Mouse (Mus musculus): ENCODE data around the gene AI661453. TPM values are rescaled to one million over a fixed set of nuclear protein-coding genes. Genes with fewer than 3 reads are reported as not detected.

The AI661453 gene
- polyA plus RNA-seq, 1 experiment from 2014 or later: 0.77 TPM

GRCm38 (mm10) chr17:47468063-47468462, 31.6 kb downstream of the AI661453 start:
- Histone ChIP-seq H3K4me3 (ENCODE audit: low read depth, low read length) (peak overlapping the region; percentile 25; the same call in 1 of the 2 replicates), H3K27me3 (ENCODE audit: control insufficient read depth, insufficient read depth, low read depth, low read length) (peaks cover 14% of the 10 kb centered on the region), H3K9ac (ENCODE audit: low read depth, low read length) (no peak overlapping the region), H3K4me1 (ENCODE audit: control insufficient read depth, low read depth, low read length) (peaks cover 14% of the 10 kb centered on the region), H3K36me3 (ENCODE audit: control insufficient read depth, insufficient read depth) (no peaks in the 10 kb centered on the region), H3K9me3 (replicated peaks; ENCODE audit: control insufficient read depth, low read length) (no peaks in the 10 kb centered on the region), H3K4me2 (ENCODE audit: low read depth, low read length) (peak overlapping the region; percentile 38), H3K27ac (ENCODE audit: low read length) (no peak overlapping the region)
- 27% methylated on average over 13 of the region's 14 CpGs for WGBS (ENCODE audit: insufficient replicate concordance)
- no peak for ATAC-seq (ENCODE audit: low read depth)

- no peaks in the 10 kb centered on the region for H3K36me3 ChIP-seq (ENCODE audit: control insufficient read depth, insufficient read depth)
- H3K4me3 ChIP-seq (ENCODE audit: low read depth, low read length): peak overlapping the region; percentile 25
- 23% methylated on average over 34 of the region's 34 CpGs for WGBS (ENCODE audit: insufficient replicate concordance)
- no peak for ATAC-seq (ENCODE audit: low read depth)
- H3K9me3 ChIP-seq (replicated peaks; ENCODE audit: control insufficient read depth, low read length): no peaks in the 10 kb centered on the region
- H3K9ac ChIP-seq (ENCODE audit: low read depth, low read length): no peak overlapping the region
- no peak overlapping the region for H3K27ac ChIP-seq (ENCODE audit: low read length)
- H3K27me3 ChIP-seq (ENCODE audit: control insufficient read depth, insufficient read depth, low read depth, low read length): peaks cover 14% of the 10 kb centered on the region
- H3K4me1 ChIP-seq (ENCODE audit: control insufficient read depth, low read depth, low read length): peaks cover 12% of the 10 kb centered on the region
- H3K4me2 ChIP-seq (ENCODE audit: low read depth, low read length): peak overlapping the region; percentile 38
These were observed 32.1 kb downstream of the AI661453 start for GRCm38 (mm10) chr17:47468466-47468865.

- H3K27me3 ChIP-seq (ENCODE audit: control insufficient read depth, insufficient read depth, low read depth, low read length): peaks cover 14% of the 10 kb centered on the region
- no peak overlapping the region for H3K4me3 ChIP-seq (ENCODE audit: low read depth, low read length)
- no peak overlapping the region for H3K4me2 ChIP-seq (ENCODE audit: low read depth, low read length)
- H3K27ac ChIP-seq (ENCODE audit: low read length): no peak overlapping the region
- peaks cover 11% of the 10 kb centered on the region for H3K4me1 ChIP-seq (ENCODE audit: control insufficient read depth, low read depth, low read length)
- ATAC-seq (ENCODE audit: low read depth): no peak
- H3K9ac ChIP-seq (ENCODE audit: low read depth, low read length): no peak overlapping the region
- H3K9me3 ChIP-seq (replicated peaks; ENCODE audit: control insufficient read depth, low read length): no peaks in the 10 kb centered on the region
- WGBS (ENCODE audit: insufficient replicate concordance): 66% methylated on average over 4 of the region's 4 CpGs
- no peaks in the 10 kb centered on the region for H3K36me3 ChIP-seq (ENCODE audit: control insufficient read depth, insufficient read depth)
These were observed 33.2 kb downstream of the AI661453 start for GRCm38 (mm10) chr17:47469642-47470041.

- WGBS (ENCODE audit: insufficient replicate concordance): 63% methylated on average over 4 of the region's 4 CpGs
- H3K9ac ChIP-seq (ENCODE audit: low read depth, low read length): no peak overlapping the region
- no peaks in the 10 kb centered on the region for H3K36me3 ChIP-seq (ENCODE audit: control insufficient read depth, insufficient read depth)
- no peaks in the 10 kb centered on the region for H3K9me3 ChIP-seq (replicated peaks; ENCODE audit: control insufficient read depth, low read length)
- H3K4me1 ChIP-seq (ENCODE audit: control insufficient read depth, low read depth, low read length): peaks cover 10% of the 10 kb centered on the region
- peaks cover 14% of the 10 kb centered on the region for H3K27me3 ChIP-seq (ENCODE audit: control insufficient read depth, insufficient read depth, low read depth, low read length)
- no peak overlapping the region for H3K27ac ChIP-seq (ENCODE audit: low read length)
- no peak overlapping the region for H3K4me3 ChIP-seq (ENCODE audit: low read depth, low read length)
- no peak overlapping the region for H3K4me2 ChIP-seq (ENCODE audit: low read depth, low read length)
- no peak for ATAC-seq (ENCODE audit: low read depth)
These were observed 33.7 kb downstream of the AI661453 start for GRCm38 (mm10) chr17:47470121-47470520.

- no peak overlapping the region for H3K9ac ChIP-seq (ENCODE audit: low read depth, low read length)
- WGBS (ENCODE audit: insufficient replicate concordance): 79% methylated on average over 5 of the region's 5 CpGs
- ATAC-seq (ENCODE audit: low read depth): no peak
- H3K4me3 ChIP-seq (ENCODE audit: low read depth, low read length): no peak overlapping the region
- H3K4me1 ChIP-seq (ENCODE audit: control insufficient read depth, low read depth, low read length): peaks cover 6% of the 10 kb centered on the region; the same call in 1 of the 2 replicates
- H3K27me3 ChIP-seq (ENCODE audit: control insufficient read depth, insufficient read depth, low read depth, low read length): peaks cover 14% of the 10 kb centered on the region
- H3K36me3 ChIP-seq (ENCODE audit: control insufficient read depth, insufficient read depth): no peaks in the 10 kb centered on the region
- H3K9me3 ChIP-seq (replicated peaks; ENCODE audit: control insufficient read depth, low read length): no peaks in the 10 kb centered on the region
- no peak overlapping the region for H3K27ac ChIP-seq (ENCODE audit: low read length)
- H3K4me2 ChIP-seq (ENCODE audit: low read depth, low read length): no peak overlapping the region
These were observed 34.3 kb downstream of the AI661453 start for GRCm38 (mm10) chr17:47470686-47471085.

- Histone ChIP-seq H3K9me3 (replicated peaks; ENCODE audit: control insufficient read depth, low read length) (no peaks in the 10 kb centered on the region), H3K4me3 (ENCODE audit: low read depth, low read length) (no peak overlapping the region), H3K4me1 (ENCODE audit: control insufficient read depth, low read depth, low read length) (peaks cover 6% of the 10 kb centered on the region; the same call in 1 of the 2 replicates), H3K36me3 (ENCODE audit: control insufficient read depth, insufficient read depth) (no peaks in the 10 kb centered on the region), H3K27ac (ENCODE audit: low read length) (peak overlapping the region; percentile 54), H3K4me2 (ENCODE audit: low read depth, low read length) (no peak overlapping the region), H3K9ac (ENCODE audit: low read depth, low read length) (no peak overlapping the region), H3K27me3 (ENCODE audit: control insufficient read depth, insufficient read depth, low read depth, low read length) (peaks cover 12% of the 10 kb centered on the region)
- 30% methylated on average over 15 of the region's 15 CpGs for WGBS (ENCODE audit: insufficient replicate concordance)
- no peak; the same call in 1 of the 2 replicates for ATAC-seq (ENCODE audit: low read depth)
These were observed 36.3 kb downstream of the AI661453 start for GRCm38 (mm10) chr17:47472435-47473350.

- Histone ChIP-seq H3K27ac (ENCODE audit: low read length) (peak overlapping the region; percentile 54), H3K36me3 (ENCODE audit: control insufficient read depth, insufficient read depth) (no peaks in the 10 kb centered on the region), H3K9ac (ENCODE audit: low read depth, low read length) (no peak overlapping the region), H3K4me1 (ENCODE audit: control insufficient read depth, low read depth, low read length) (peaks cover 6% of the 10 kb centered on the region; the same call in 1 of the 2 replicates), H3K27me3 (ENCODE audit: control insufficient read depth, insufficient read depth, low read depth, low read length) (peaks cover 5% of the 10 kb centered on the region; the same call in 1 of the 2 replicates), H3K9me3 (replicated peaks; ENCODE audit: control insufficient read depth, low read length) (no peaks in the 10 kb centered on the region), H3K4me3 (ENCODE audit: low read depth, low read length) (no peak overlapping the region), H3K4me2 (ENCODE audit: low read depth, low read length) (no peak overlapping the region)
- 8% methylated on average over 8 of the region's 8 CpGs for WGBS (ENCODE audit: insufficient replicate concordance)
- peak; percentile 27 for ATAC-seq (ENCODE audit: low read depth)
These were observed 37.1 kb downstream of the AI661453 start for GRCm38 (mm10) chr17:47473434-47473974.

GRCm38 (mm10) chr17:47474250-47474649, 37.8 kb downstream of the AI661453 start:
- Histone ChIP-seq H3K4me2 (ENCODE audit: low read depth, low read length) (no peak overlapping the region), H3K4me1 (ENCODE audit: control insufficient read depth, low read depth, low read length) (peaks cover 6% of the 10 kb centered on the region; the same call in 1 of the 2 replicates), H3K9me3 (replicated peaks; ENCODE audit: control insufficient read depth, low read length) (no peaks in the 10 kb centered on the region), H3K4me3 (ENCODE audit: low read depth, low read length) (no peak overlapping the region), H3K9ac (ENCODE audit: low read depth, low read length) (no peak overlapping the region), H3K27me3 (ENCODE audit: control insufficient read depth, insufficient read depth, low read depth, low read length) (no peaks in the 10 kb centered on the region), H3K36me3 (ENCODE audit: control insufficient read depth, insufficient read depth) (no peaks in the 10 kb centered on the region), H3K27ac (ENCODE audit: low read length) (no peak overlapping the region)
- no peak for ATAC-seq (ENCODE audit: low read depth)
- 64% methylated on average over 4 of the region's 4 CpGs for WGBS (ENCODE audit: insufficient replicate concordance)

- 71% methylated on average over 4 of the region's 4 CpGs for WGBS (ENCODE audit: insufficient replicate concordance)
- peaks cover 6% of the 10 kb centered on the region; the same call in 1 of the 2 replicates for H3K4me1 ChIP-seq (ENCODE audit: control insufficient read depth, low read depth, low read length)
- H3K4me3 ChIP-seq (ENCODE audit: low read depth, low read length): no peak overlapping the region
- no peaks in the 10 kb centered on the region for H3K9me3 ChIP-seq (replicated peaks; ENCODE audit: control insufficient read depth, low read length)
- no peaks in the 10 kb centered on the region for H3K27me3 ChIP-seq (ENCODE audit: control insufficient read depth, insufficient read depth, low read depth, low read length)
- no peak for ATAC-seq (ENCODE audit: low read depth)
- no peaks in the 10 kb centered on the region for H3K36me3 ChIP-seq (ENCODE audit: control insufficient read depth, insufficient read depth)
- no peak overlapping the region for H3K4me2 ChIP-seq (ENCODE audit: low read depth, low read length)
- H3K9ac ChIP-seq (ENCODE audit: low read depth, low read length): no peak overlapping the region
- H3K27ac ChIP-seq (ENCODE audit: low read length): no peak overlapping the region
These were observed 38.8 kb downstream of the AI661453 start for GRCm38 (mm10) chr17:47475181-47475580.

All from liver, embryonic 16.5 days (tissue).